Mouse (Mus musculus): ENCODE results near the gene Cfap54. TPM values are rescaled to one million over a fixed set of nuclear protein-coding genes. Genes with fewer than 3 reads are reported as not detected.

Gene Cfap54
- polyA plus RNA-seq, 1 experiment from 2014 or later = 0.07 TPM

DNA sequence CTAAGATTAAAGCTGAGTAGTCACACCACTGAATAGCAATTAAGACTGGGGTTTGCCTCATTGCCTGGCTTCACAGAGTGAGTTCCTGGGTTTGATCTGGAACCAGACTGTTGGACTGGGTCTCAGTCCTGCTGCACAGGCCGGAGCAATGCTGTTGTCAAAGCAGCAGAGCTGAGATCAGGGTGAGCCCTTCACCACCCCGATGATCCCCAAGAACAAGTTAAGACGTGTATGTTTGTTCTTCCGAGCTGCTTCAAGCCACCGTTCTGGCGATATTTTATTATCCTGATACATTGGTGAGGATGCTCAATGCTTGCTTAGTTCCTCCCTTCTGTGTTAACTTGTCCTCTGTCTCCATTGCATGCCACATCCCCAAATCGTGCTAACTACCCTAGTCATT is 86.2 kb downstream of the Cfap54 start:
- 88% methylated on average over 7 of the region's 7 CpGs for WGBS
- H3K27ac ChIP-seq = no peak overlapping the region
- H3K27me3 ChIP-seq = no peaks in the 10 kb centered on the region
- H3K4me3 ChIP-seq = no peak overlapping the region
- H3K36me3 ChIP-seq = no peaks in the 10 kb centered on the region
- no peak overlapping the region for H3K9ac ChIP-seq
- no peaks in the 10 kb centered on the region for H3K9me3 ChIP-seq
- no peaks in the 10 kb centered on the region for H3K4me1 ChIP-seq
- ATAC-seq (ENCODE audit: insufficient number of reproducible peaks, insufficient read depth, low FRiP score, low TSS enrichment, low read depth) = no peak
- H3K4me2 ChIP-seq = no peak overlapping the region

- Histone ChIP-seq H3K4me3 (no peak overlapping the region), H3K9me3 (no peaks in the 10 kb centered on the region), H3K27ac (no peak overlapping the region), H3K36me3 (no peaks in the 10 kb centered on the region), H3K4me2 (no peak overlapping the region), H3K27me3 (no peaks in the 10 kb centered on the region), H3K4me1 (no peaks in the 10 kb centered on the region), H3K9ac (no peak overlapping the region)
- 56% methylated on average over 3 of the region's 3 CpGs for WGBS
- no peak for ATAC-seq (ENCODE audit: insufficient number of reproducible peaks, insufficient read depth, low FRiP score, low TSS enrichment, low read depth)
These were observed 87.1 kb downstream of the Cfap54 start for GRCm38 (mm10) chr10:92994340-92994739.

- Histone ChIP-seq H3K4me3 (no peak overlapping the region), H3K4me1 (no peaks in the 10 kb centered on the region), H3K9ac (no peak overlapping the region), H3K4me2 (no peak overlapping the region), H3K27me3 (no peaks in the 10 kb centered on the region), H3K9me3 (no peaks in the 10 kb centered on the region), H3K36me3 (no peaks in the 10 kb centered on the region), H3K27ac (no peak overlapping the region)
- ATAC-seq (ENCODE audit: insufficient number of reproducible peaks, insufficient read depth, low FRiP score, low TSS enrichment, low read depth) = no peak
These were observed 88.9 kb downstream of the Cfap54 start for GRCm38 (mm10) chr10:92992526-92992925.

DNA sequence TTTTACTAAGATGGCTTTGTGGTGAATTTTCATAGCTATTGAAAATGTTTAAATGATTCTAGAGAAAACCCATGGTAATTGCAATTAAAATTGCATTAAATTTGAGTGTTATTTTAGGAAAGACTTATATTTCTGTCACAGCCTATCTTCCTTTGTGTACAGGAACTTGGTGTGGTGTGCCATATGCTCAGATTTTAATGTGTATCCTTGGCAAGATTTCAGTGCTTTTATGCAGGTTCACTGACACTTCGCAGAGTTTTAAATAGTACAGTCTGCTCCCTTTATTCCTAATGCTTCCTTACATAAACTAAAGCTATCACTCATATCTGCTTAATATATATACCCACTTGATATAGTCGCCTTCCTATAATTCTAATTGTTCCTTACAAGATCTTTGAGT is 90.8 kb downstream of the Cfap54 start:
- H3K4me3 ChIP-seq = no peak overlapping the region
- H3K27ac ChIP-seq = no peak overlapping the region
- no peak overlapping the region for H3K9ac ChIP-seq
- H3K27me3 ChIP-seq = no peaks in the 10 kb centered on the region
- no peaks in the 10 kb centered on the region for H3K9me3 ChIP-seq
- H3K4me2 ChIP-seq = no peak overlapping the region
- 87% methylated on average over 2 of the region's 2 CpGs for WGBS
- H3K36me3 ChIP-seq = no peaks in the 10 kb centered on the region
- H3K4me1 ChIP-seq = no peaks in the 10 kb centered on the region
- ATAC-seq (ENCODE audit: insufficient number of reproducible peaks, insufficient read depth, low FRiP score, low TSS enrichment, low read depth) = no peak

- Histone ChIP-seq H3K4me3 (no peak overlapping the region), H3K4me1 (no peaks in the 10 kb centered on the region), H3K4me2 (no peak overlapping the region), H3K36me3 (no peaks in the 10 kb centered on the region), H3K27ac (no peak overlapping the region), H3K9me3 (no peaks in the 10 kb centered on the region), H3K27me3 (no peaks in the 10 kb centered on the region), H3K9ac (no peak overlapping the region)
- 83% methylated on average over 3 of the region's 3 CpGs for WGBS
- no peak for ATAC-seq (ENCODE audit: insufficient number of reproducible peaks, insufficient read depth, low FRiP score, low TSS enrichment, low read depth)
These were observed 116.3 kb downstream of the Cfap54 start for GRCm38 (mm10) chr10:92965134-92965533.

DNA sequence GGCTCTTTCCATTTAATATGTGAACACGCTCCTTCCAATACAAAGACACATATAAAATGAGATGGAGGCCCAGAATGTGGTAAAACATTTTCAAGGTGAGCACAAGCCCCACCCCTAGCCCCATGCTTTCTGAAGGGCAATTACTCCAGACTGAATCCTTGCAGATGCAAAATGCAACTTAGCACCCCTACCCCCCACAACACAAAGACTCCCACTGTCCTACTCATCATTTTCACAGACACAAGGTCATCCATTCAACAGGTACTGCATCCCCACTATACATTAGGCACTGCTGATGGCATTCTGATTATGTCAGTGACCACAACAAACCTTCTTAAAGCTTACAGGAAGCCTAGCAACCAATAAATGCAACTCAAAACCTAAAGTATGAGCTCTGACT is 131.4 kb downstream of the Cfap54 start:
- no peaks in the 10 kb centered on the region for H3K36me3 ChIP-seq
- no peaks in the 10 kb centered on the region for H3K9me3 ChIP-seq
- WGBS = 91% methylated on average over 1 of the region's 1 CpGs
- H3K4me3 ChIP-seq = no peak overlapping the region
- no peak overlapping the region for H3K9ac ChIP-seq
- H3K27ac ChIP-seq = no peak overlapping the region
- H3K4me1 ChIP-seq = no peaks in the 10 kb centered on the region
- ATAC-seq (ENCODE audit: insufficient number of reproducible peaks, insufficient read depth, low FRiP score, low TSS enrichment, low read depth) = no peak
- no peaks in the 10 kb centered on the region for H3K27me3 ChIP-seq
- H3K4me2 ChIP-seq = no peak overlapping the region

GRCm38 (mm10) chr10:92942848-92943645 is 138.4 kb downstream of the Cfap54 start:
- Histone ChIP-seq H3K4me2 (no peak overlapping the region), H3K4me3 (no peak overlapping the region), H3K4me1 (peaks cover 5% of the 10 kb centered on the region; the same call in 1 of the 2 replicates), H3K36me3 (no peaks in the 10 kb centered on the region), H3K27me3 (no peaks in the 10 kb centered on the region), H3K9ac (no peak overlapping the region), H3K9me3 (no peaks in the 10 kb centered on the region), H3K27ac (no peak overlapping the region)
- no peak for ATAC-seq (ENCODE audit: insufficient number of reproducible peaks, insufficient read depth, low FRiP score, low TSS enrichment, low read depth)
- WGBS = 57% methylated on average over 7 of the region's 7 CpGs

GRCm38 (mm10) chr10:92941616-92942015 is 139.8 kb downstream of the Cfap54 start:
- Histone ChIP-seq H3K27me3 (no peaks in the 10 kb centered on the region), H3K9ac (no peak overlapping the region), H3K4me2 (no peak overlapping the region), H3K9me3 (no peaks in the 10 kb centered on the region), H3K27ac (no peak overlapping the region), H3K4me1 (peaks cover 11% of the 10 kb centered on the region), H3K4me3 (no peak overlapping the region), H3K36me3 (no peaks in the 10 kb centered on the region)
- WGBS = 52% methylated on average over 1 of the region's 1 CpGs
- no peak for ATAC-seq (ENCODE audit: insufficient number of reproducible peaks, insufficient read depth, low FRiP score, low TSS enrichment, low read depth)

DNA sequence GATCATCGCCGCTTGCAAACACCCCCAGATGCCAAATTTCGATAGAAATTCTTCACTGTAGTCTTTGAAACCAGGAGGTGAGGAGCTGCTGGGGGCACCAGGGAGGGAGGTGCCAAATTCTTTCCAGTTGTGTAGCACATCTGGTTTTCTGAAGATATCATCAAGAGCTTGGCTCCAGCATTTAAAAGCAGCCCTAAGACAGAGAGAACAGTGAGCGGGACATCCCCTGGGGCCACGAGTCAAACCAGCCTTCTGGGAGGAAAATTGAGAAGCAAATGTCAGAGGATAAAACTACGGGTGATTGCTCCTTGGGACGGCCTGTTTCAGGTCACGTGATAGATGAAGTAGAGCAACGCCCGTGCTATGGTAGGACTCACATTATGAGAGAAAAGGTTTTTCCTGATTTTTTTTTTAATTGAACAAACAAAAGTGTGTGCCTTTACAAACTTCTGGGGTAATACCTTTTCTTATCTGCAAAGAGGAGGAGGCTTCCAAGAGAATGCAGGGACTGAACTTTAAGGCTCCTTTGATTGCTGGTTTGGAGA is 143.6 kb downstream of the Cfap54 start:
- Histone ChIP-seq H3K27me3 (no peaks in the 10 kb centered on the region), H3K9me3 (no peaks in the 10 kb centered on the region), H3K4me2 (no peak overlapping the region), H3K27ac (no peak overlapping the region), H3K9ac (no peak overlapping the region), H3K4me1 (peaks cover 11% of the 10 kb centered on the region), H3K4me3 (no peak overlapping the region), H3K36me3 (no peaks in the 10 kb centered on the region)
- ATAC-seq (ENCODE audit: insufficient number of reproducible peaks, insufficient read depth, low FRiP score, low TSS enrichment, low read depth) = no peak
- 40% methylated on average over 10 of the region's 10 CpGs for WGBS

DNA sequence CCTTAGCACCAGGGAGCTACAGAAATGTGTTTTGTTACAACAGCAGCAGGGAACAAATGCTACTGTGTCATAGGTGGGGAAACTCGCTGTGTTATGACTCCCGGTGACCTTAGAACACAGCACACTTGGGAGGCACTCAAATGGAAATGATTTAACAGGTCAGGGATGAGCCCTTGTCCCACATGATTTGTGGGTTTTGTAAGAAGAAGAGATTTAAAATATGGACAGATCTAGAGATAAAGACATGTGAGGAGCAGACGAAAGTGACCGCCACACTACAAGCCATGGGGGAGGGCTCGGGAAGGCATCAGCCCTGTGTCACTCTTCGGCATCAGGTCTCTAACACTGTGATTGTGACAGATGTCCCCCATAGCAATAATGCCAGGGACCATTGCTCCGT is 144.3 kb downstream of the Cfap54 start:
- ATAC-seq (ENCODE audit: insufficient number of reproducible peaks, insufficient read depth, low FRiP score, low TSS enrichment, low read depth) = no peak
- Histone ChIP-seq H3K4me1 (peaks cover 11% of the 10 kb centered on the region), H3K27ac (no peak overlapping the region), H3K4me3 (no peak overlapping the region), H3K36me3 (no peaks in the 10 kb centered on the region), H3K9ac (no peak overlapping the region), H3K27me3 (no peaks in the 10 kb centered on the region), H3K4me2 (no peak overlapping the region), H3K9me3 (no peaks in the 10 kb centered on the region)
- 79% methylated on average over 7 of the region's 7 CpGs for WGBS

GRCm38 (mm10) chr10:92934506-92934905 is 146.9 kb downstream of the Cfap54 start:
- no peaks in the 10 kb centered on the region for H3K27me3 ChIP-seq
- ATAC-seq (ENCODE audit: insufficient number of reproducible peaks, insufficient read depth, low FRiP score, low TSS enrichment, low read depth) = no peak
- H3K4me3 ChIP-seq = no peak overlapping the region
- no peaks in the 10 kb centered on the region for H3K36me3 ChIP-seq
- H3K9ac ChIP-seq = no peak overlapping the region
- peaks cover 11% of the 10 kb centered on the region for H3K4me1 ChIP-seq
- 59% methylated on average over 5 of the region's 5 CpGs for WGBS
- no peak overlapping the region for H3K4me2 ChIP-seq
- H3K27ac ChIP-seq = no peak overlapping the region
- no peaks in the 10 kb centered on the region for H3K9me3 ChIP-seq

- Histone ChIP-seq H3K4me3 (no peak overlapping the region), H3K4me2 (no peak overlapping the region), H3K9ac (no peak overlapping the region), H3K9me3 (no peaks in the 10 kb centered on the region), H3K27ac (no peak overlapping the region), H3K4me1 (peaks cover 11% of the 10 kb centered on the region), H3K27me3 (no peaks in the 10 kb centered on the region), H3K36me3 (no peaks in the 10 kb centered on the region)
- ATAC-seq (ENCODE audit: insufficient number of reproducible peaks, insufficient read depth, low FRiP score, low TSS enrichment, low read depth) = no peak
- WGBS = 80% methylated on average over 6 of the region's 6 CpGs
These were observed 147.8 kb downstream of the Cfap54 start for GRCm38 (mm10) chr10:92933616-92934015.
